Mouse (Mus musculus) spleen, adult 2 months (tissue): ENCODE measurements around the gene Cd164. TPM values are rescaled to one million over a fixed set of nuclear protein-coding genes. Genes with fewer than 3 reads are reported as not detected.

ENCODE experiments used
- DNase-seq, 2 experiments: peaks; one replicate each; pipeline versions ENCODE4 v3.0.0 to v3.0.0-alpha.2; 2012 to 2021; ENCODE audit warnings: low spot score in 2 of 2, low read depth in 1 of 2
- H3K27ac ChIP-seq: fragments of 200-500 bp; 2 replicates; pipeline ENCODE4 v1.5.1; 2012; ENCODE audit warnings: low read length, inconsistent platforms; ENCODE audit not compliant: insufficient read depth
- H3K27me3 ChIP-seq: fragments of 200-500 bp; 2 replicates; pipeline ENCODE4 v1.6.1; 2012; ENCODE audit warnings: mild to moderate bottlenecking, moderate library complexity, low read length, inconsistent platforms; ENCODE audit not compliant: control insufficient read depth, insufficient read depth
- H3K36me3 ChIP-seq: fragments of 200-500 bp; 2 replicates; pipeline ENCODE4 v1.6.1; 2012; ENCODE audit warnings: mild to moderate bottlenecking, low read length, inconsistent platforms; ENCODE audit not compliant: control insufficient read depth, insufficient read depth
- H3K4me1 ChIP-seq: fragments of 200-500 bp; 2 replicates; pipeline ENCODE4 v1.6.1; 2011; ENCODE audit warnings: inconsistent platforms; ENCODE audit not compliant: control insufficient read depth, insufficient read depth, insufficient read length
- H3K4me3 ChIP-seq: fragments of 200-500 bp; 2 replicates; pipeline ENCODE4 v1.5.1; 2011; ENCODE audit warnings: mild to moderate bottlenecking, inconsistent platforms; ENCODE audit not compliant: insufficient read depth, insufficient read length; ENCODE audit errors: extremely low read depth
- CTCF ChIP-seq: fragments of 200-500 bp; IDR thresholded peaks from 2 replicates; pipeline ENCODE4 v1.5.1; 2011; ENCODE audit warnings: mild to moderate bottlenecking, inconsistent platforms; ENCODE audit not compliant: insufficient read depth, insufficient read length, insufficient replicate concordance; ENCODE audit errors: extremely low read depth
- POLR2A ChIP-seq: fragments of 200-500 bp; IDR thresholded peaks from 2 replicates; pipeline ENCODE4 v1.6.1; 2011; ENCODE audit warnings: low read depth, low read length, inconsistent platforms
- WGBS: fragments of 180-500 bp; shearing (Covaris S2); methylation state at CpG from one replicate; pipeline ENCODE4 v1.1.7; 2018; 5-methylcytosine and 5-hydroxymethylcytosine counted together
- polyA plus RNA-seq: library from polyadenylated mRNA; depleted of rRNA; stranded (reverse); fragments of >200 nt; gene quantifications from 2 replicates; pipeline ENCODE4 v1.2.3, GENCODE M21; 2012; rRNA removed

The Cd164 gene
- polyA plus RNA-seq, 1 experiment = 76.3 TPM

GRCm38 (mm10) chr10:41572274-41572673, 53.1 kb downstream of the Cd164 start:
- WGBS = 58% methylated on average over 4 of the region's 4 CpGs
- H3K4me1 ChIP-seq = peaks cover 21% of the 10 kb centered on the region
- H3K36me3 ChIP-seq = no peaks in the 10 kb centered on the region
- H3K27ac ChIP-seq = no peak overlapping the region
- TF ChIP-seq POLR2A = no peak
- no peak for TF ChIP-seq CTCF
- DNase-seq = no peak
- no peak overlapping the region for H3K4me3 ChIP-seq
- no peaks in the 10 kb centered on the region for H3K27me3 ChIP-seq

GRCm38 (mm10) chr10:41573190-41573589, 54.0 kb downstream of the Cd164 start:
- H3K4me3 ChIP-seq = no peak overlapping the region
- H3K27me3 ChIP-seq = no peaks in the 10 kb centered on the region
- no peaks in the 10 kb centered on the region for H3K36me3 ChIP-seq
- 11% methylated on average over 6 of the region's 6 CpGs for WGBS
- no peak overlapping the region for H3K27ac ChIP-seq
- no peak for TF ChIP-seq POLR2A
- TF ChIP-seq CTCF = no peak
- peaks cover 21% of the 10 kb centered on the region for H3K4me1 ChIP-seq
- DNase-seq = peak; percentile 45 to 76

GRCm38 (mm10) chr10:41575451-41576327, 56.5 kb downstream of the Cd164 start:
- H3K27me3 ChIP-seq = no peaks in the 10 kb centered on the region
- TF ChIP-seq CTCF = no peak
- no peak for TF ChIP-seq POLR2A
- no peak for DNase-seq
- 52% methylated on average over 8 of the region's 8 CpGs for WGBS
- H3K4me1 ChIP-seq = peaks cover 21% of the 10 kb centered on the region
- H3K27ac ChIP-seq = no peak overlapping the region
- H3K4me3 ChIP-seq = no peak overlapping the region
- H3K36me3 ChIP-seq = no peaks in the 10 kb centered on the region

- Histone ChIP-seq H3K4me1 (peaks cover 18% of the 10 kb centered on the region), H3K27me3 (no peaks in the 10 kb centered on the region), H3K36me3 (no peaks in the 10 kb centered on the region), H3K4me3 (no peak overlapping the region), H3K27ac (no peak overlapping the region)
- 59% methylated on average over 7 of the region's 7 CpGs for WGBS
- TF ChIP-seq CTCF (no peak), POLR2A (no peak)
- no peak for DNase-seq
Measured at GRCm38 (mm10) chr10:41576328-41576833, 57.2 kb downstream of the Cd164 start.

GRCm38 (mm10) chr10:41578541-41578940, 59.3 kb downstream of the Cd164 start:
- TF ChIP-seq CTCF = no peak
- no peak for TF ChIP-seq POLR2A
- peaks cover 1% of the 10 kb centered on the region; the same call in 1 of the 2 replicates for H3K4me1 ChIP-seq
- no peak for DNase-seq
- no peaks in the 10 kb centered on the region for H3K27me3 ChIP-seq
- H3K36me3 ChIP-seq = no peaks in the 10 kb centered on the region
- H3K4me3 ChIP-seq = no peak overlapping the region
- H3K27ac ChIP-seq = no peak overlapping the region
- 43% methylated on average over 1 of the region's 1 CpGs for WGBS

- no peak for DNase-seq
- TF ChIP-seq CTCF (no peak), POLR2A (no peak)
- no peaks in the 10 kb centered on the region for H3K4me1 ChIP-seq
- no peaks in the 10 kb centered on the region for H3K36me3 ChIP-seq
- no peaks in the 10 kb centered on the region for H3K27me3 ChIP-seq
- no peak overlapping the region for H3K4me3 ChIP-seq
- whole genome bisulfite sequencing = 83% methylated on average over 4 of the region's 4 CpGs
- no peak overlapping the region for H3K27ac ChIP-seq
Measured at GRCm38 (mm10) chr10:41580441-41580840, 61.2 kb downstream of the Cd164 start.

Other genes with a start within 250 kb of the Cd164 start
- 8.4 and 9.1 TPM in 2 replicates for gene Fig4, start 216.2 kb upstream of the Cd164 start, polyA plus RNA-seq
- not detected in 2 replicates for gene Ak9, start 215.4 kb upstream of the Cd164 start, polyA plus RNA-seq
- 13.2 and 16.4 TPM in 2 replicates for gene Zbtb24, start 69.0 kb upstream of the Cd164 start, polyA plus RNA-seq
- 130 and 143 TPM in 2 replicates for gene Mical1, start 43.1 kb upstream of the Cd164 start, polyA plus RNA-seq
- 35.6 and 36.3 TPM in 2 replicates for gene Smpd2, start 29.0 kb upstream of the Cd164 start, polyA plus RNA-seq
- gene Ppil6, start 29.0 kb upstream of the Cd164 start, polyA plus RNA-seq = 0.08 TPM in 1 of 2 replicates, not detected in the other
- gene Ccdc162, start 197.2 kb downstream of the Cd164 start, polyA plus RNA-seq = 0.41 and 0.60 TPM in 2 replicates